8 mouse cellular contexts compared by ENCODE assay signal in genomic region chr11:99463155-99463554, GRCm38 (mm10). TPM values are rescaled to one million over a fixed set of nuclear protein-coding genes. Genes with fewer than 3 reads are reported as not detected.
DNase-seq lines count a peak whose midpoint lies in the region; ATAC-seq and TF ChIP-seq lines count a peak whose summit lies in the region.
"Had no signal": no experiment of that assay in that cellular context is flagged by ENCODE, and none has a peak within 500 bp of the region (broad histone marks: within the 10 kb centered on the region; RNA-seq: fewer than 3 reads in every experiment).

No protein-coding gene starts in this region.

- peak; percentile 80 for TF ChIP-seq CTCF in bone marrow macrophage, adult 2 months (IDR thresholded peaks at IDR 0.05; ENCODE audit: low read depth, low read length)
- TF ChIP-seq CTCF in forebrain, postnatal 0 days (IDR thresholded peaks at IDR 0.05; ENCODE audit: low read depth) = peak; percentile 97
- peak; percentile 82 for TF ChIP-seq CTCF in liver, embryonic 14.5 days (IDR thresholded peaks at IDR 0.05; ENCODE audit: low read depth)

- no peak for TF ChIP-seq EP300 in liver, embryonic 14.5 days (IDR thresholded peaks at IDR 0.05; ENCODE audit: low read depth)

- no peak overlapping the region for H3K9ac ChIP-seq in forebrain, postnatal 0 days
- H3K9ac ChIP-seq in liver, embryonic 14.5 days (replicated peaks) = no peak overlapping the region
- H3K9ac ChIP-seq: limb, embryonic 15.5 days had no signal

- H3K4me3 ChIP-seq in bone marrow macrophage, adult 2 months (ENCODE audit: insufficient read depth, low read length) = no peak overlapping the region
- H3K4me3 ChIP-seq in forebrain, postnatal 0 days (ENCODE audit: low read depth, low read length) = no peak overlapping the region
- no peak overlapping the region for H3K4me3 ChIP-seq in liver, embryonic 14.5 days (ENCODE audit: insufficient read depth in 1 of 2, low read depth in 2 of 2, low read length in 2 of 2)
- H3K4me3 ChIP-seq: limb, embryonic 15.5 days had no signal

- 12% methylated on average over 8 of the region's 8 CpGs for WGBS in forebrain, postnatal 0 days
- WGBS in liver, embryonic 14.5 days (ENCODE audit: insufficient replicate concordance) = 9% methylated on average over 8 of the region's 8 CpGs

- TF ChIP-seq POLR2A in bone marrow macrophage, adult 2 months (IDR thresholded peaks at IDR 0.05; ENCODE audit: borderline replicate concordance, low read depth, low read length) = no peak

- no peak overlapping the region for H3K4me2 ChIP-seq in forebrain, postnatal 0 days (ENCODE audit: low read depth)
- no peak overlapping the region for H3K4me2 ChIP-seq in liver, embryonic 14.5 days (ENCODE audit: low read depth)
- H3K4me2 ChIP-seq: limb, embryonic 15.5 days had no signal

- no peaks in the 10 kb centered on the region for H3K36me3 ChIP-seq in forebrain, postnatal 0 days (ENCODE audit: insufficient read depth)
- H3K36me3 ChIP-seq in liver, embryonic 14.5 days (replicated peaks; ENCODE audit: control insufficient read depth, insufficient read depth, low read depth) = no peaks in the 10 kb centered on the region
- H3K36me3 ChIP-seq: limb, embryonic 15.5 days had no signal

- no peaks in the 10 kb centered on the region for H3K9me3 ChIP-seq in forebrain, postnatal 0 days (ENCODE audit: low read length)
- no peaks in the 10 kb centered on the region for H3K9me3 ChIP-seq in liver, embryonic 14.5 days (ENCODE audit: control insufficient read depth, low read length)
- H3K9me3 ChIP-seq: limb, embryonic 15.5 days had no signal

- no peak overlapping the region for H3K27ac ChIP-seq in bone marrow macrophage, adult 2 months (ENCODE audit: insufficient read depth, low read depth, low read length)
- H3K27ac ChIP-seq in forebrain, postnatal 0 days (ENCODE audit: low read depth, low read length) = no peak overlapping the region
- no peak overlapping the region for H3K27ac ChIP-seq in liver, embryonic 14.5 days
- H3K27ac ChIP-seq: limb, embryonic 15.5 days had no signal

- H3K27me3 ChIP-seq in forebrain, postnatal 0 days (ENCODE audit: insufficient read depth, low read length) = peaks cover 4% of the 10 kb centered on the region; the same call in 1 of the 2 replicates
- no peaks in the 10 kb centered on the region for H3K27me3 ChIP-seq in liver, embryonic 14.5 days (ENCODE audit: control insufficient read depth, insufficient read depth, low read length)

- peak; percentile 48 for DNase-seq in A20 (ENCODE audit: low read depth, low spot score)
- DNase-seq in CD4-positive helper T cell, adult 2 months (ENCODE audit: low read depth, low spot score) = peak; percentile 59
- DNase-seq in forebrain, postnatal 0 days = peak; percentile 88
- DNase-seq in kidney, postnatal 10 days = peak; percentile 84
- peak in 2 of 3 experiments; percentile 9 to 16 for DNase-seq in liver, embryonic 14.5 days (ENCODE audit: low read depth in 3 of 3, low spot score in 3 of 3)
- DNase-seq in right cerebral cortex, postnatal 36 days (ENCODE audit: low spot score in 2 of 2) = peak; percentile 25 to 47

- no peaks in the 10 kb centered on the region for H3K4me1 ChIP-seq in bone marrow macrophage, adult 2 months (ENCODE audit: control insufficient read depth, insufficient read depth, low read length)
- H3K4me1 ChIP-seq in forebrain, postnatal 0 days (ENCODE audit: insufficient read depth) = no peaks in the 10 kb centered on the region
- 0 out of 4 replicates have a peak, but pooled peaks cover 0 to 2% of the 10 kb centered on the region in 2 experiments for H3K4me1 ChIP-seq in liver, embryonic 14.5 days (replicated peaks; ENCODE audit: control insufficient read depth in 2 of 2, insufficient read depth in 2 of 2, low read length in 1 of 2)

- ATAC-seq in forebrain, postnatal 0 days = peak; percentile 60
- no peak for ATAC-seq in liver, embryonic 14.5 days (ENCODE audit: insufficient read depth)

RNA-seq across cellular contexts. Expression of gene Krt20, which starts 25.2 kb away (rescaled TPM):
- not detected in 2 replicates for polyA plus RNA-seq in bone marrow macrophage, adult 2 months (2012; ENCODE audit: insufficient read depth, insufficient read length, missing spikeins)
- total RNA-seq in forebrain, postnatal 0 days (2014; rRNA removed) = not detected in 2 replicates
- polyA plus RNA-seq in forebrain, postnatal 0 days (2015; fragmentation: Nextera tagmentation; extraction: Ambion mirVana) = 0.09 and 0.10 TPM in 2 replicates
- 8.5 and 15.2 TPM in 2 replicates for polyA plus RNA-seq in liver, embryonic 14.5 days (2012; rRNA removed)
- polyA plus RNA-seq in liver, embryonic 14.5 days (2014; fragmentation: Nextera tagmentation; extraction: Ambion mirVana) = 20.0 and 21.6 TPM in 2 replicates

RNA-seq across cellular contexts. Expression of gene Krt23, which starts 29.8 kb away (rescaled TPM):
- polyA plus RNA-seq in bone marrow macrophage, adult 2 months (2012; ENCODE audit: insufficient read depth, insufficient read length, missing spikeins) = not detected in 2 replicates
- total RNA-seq in forebrain, postnatal 0 days (2014; rRNA removed) = 0.08 TPM in 1 of 2 replicates, not detected in the other
- 0.20 and 0.53 TPM in 2 replicates for polyA plus RNA-seq in forebrain, postnatal 0 days (2015; fragmentation: Nextera tagmentation; extraction: Ambion mirVana)
- polyA plus RNA-seq in liver, embryonic 14.5 days (2012; rRNA removed) = 0.24 and 0.32 TPM in 2 replicates
- polyA plus RNA-seq in liver, embryonic 14.5 days (2014; fragmentation: Nextera tagmentation; extraction: Ambion mirVana) = 0.24 and 1.00 TPM in 2 replicates

RNA-seq across cellular contexts. Expression of gene Krt12, which starts 41.1 kb away (rescaled TPM):
- not detected in 2 replicates for polyA plus RNA-seq in bone marrow macrophage, adult 2 months (2012; ENCODE audit: insufficient read depth, insufficient read length, missing spikeins)
- 0.14 and 1.6 TPM in 2 replicates for total RNA-seq in forebrain, postnatal 0 days (2014; rRNA removed)
- polyA plus RNA-seq in forebrain, postnatal 0 days (2015; fragmentation: Nextera tagmentation; extraction: Ambion mirVana) = 1.3 and 2.0 TPM in 2 replicates
- not detected in 2 replicates for polyA plus RNA-seq in liver, embryonic 14.5 days (2012; rRNA removed)
- polyA plus RNA-seq in liver, embryonic 14.5 days (2014; fragmentation: Nextera tagmentation; extraction: Ambion mirVana) = not detected in 2 replicates

RNA-seq across cellular contexts. Expression of gene Krt39, which starts 58.0 kb away (rescaled TPM):
- not detected in 2 replicates for polyA plus RNA-seq in bone marrow macrophage, adult 2 months (2012; ENCODE audit: insufficient read depth, insufficient read length, missing spikeins)
- total RNA-seq in forebrain, postnatal 0 days (2014; rRNA removed) = not detected in 2 replicates
- polyA plus RNA-seq in forebrain, postnatal 0 days (2015; fragmentation: Nextera tagmentation; extraction: Ambion mirVana) = not detected in 2 replicates
- polyA plus RNA-seq in liver, embryonic 14.5 days (2012; rRNA removed) = not detected in 2 replicates
- polyA plus RNA-seq in liver, embryonic 14.5 days (2014; fragmentation: Nextera tagmentation; extraction: Ambion mirVana) = not detected in 2 replicates

Comparison
In these comparisons a context has a peak if more than half of its experiments do, and no peak if none do; other contexts are left out.
1. DNase-seq: peak in every context shown above with its lines; median percentile 88 in forebrain, postnatal 0 days; 84 in kidney, postnatal 10 days; 59 in CD4-positive helper T cell, adult 2 months; 48 in A20; 36 in right cerebral cortex, postnatal 36 days; 12 in liver, embryonic 14.5 days.